Mouse (Mus musculus): ENCODE results near the gene Kcnh7.
A peak's percentile ranks its signal among the peaks of the same experiment; 100 is the strongest.
"Not testable (repeated sequence)": the region's sequence is repeated elsewhere in the genome, so short reads cannot be mapped to it uniquely, and the experiment has no call there.

Kcnh7 gene

GRCm38 (mm10) chr2:62718411-62718810, 465.7 kb downstream of the Kcnh7 start:
- no peak for ATAC-seq (ENCODE audit: low TSS enrichment)

- ATAC-seq (ENCODE audit: low TSS enrichment), result peak; percentile 73
Measured at GRCm38 (mm10) chr2:62717270-62717669, 466.8 kb downstream of the Kcnh7 start.

GRCm38 (mm10) chr2:62715260-62715659, 468.8 kb downstream of the Kcnh7 start:
- ATAC-seq (ENCODE audit: low TSS enrichment), result no peak

- not testable (repeated sequence) for ATAC-seq (ENCODE audit: low TSS enrichment)
Measured at GRCm38 (mm10) chr2:62714362-62714761, 469.7 kb downstream of the Kcnh7 start.

- ATAC-seq (ENCODE audit: low TSS enrichment), result no peak
Measured at GRCm38 (mm10) chr2:62709633-62710032, 474.5 kb downstream of the Kcnh7 start.

- ATAC-seq (ENCODE audit: low TSS enrichment), result no peak
Measured at GRCm38 (mm10) chr2:62706313-62706712, 477.8 kb downstream of the Kcnh7 start.

GRCm38 (mm10) chr2:62685934-62686333, 498.2 kb downstream of the Kcnh7 start:
- ATAC-seq (ENCODE audit: low TSS enrichment), result peak; percentile 53

GRCm38 (mm10) chr2:62684989-62685595, 499.0 kb downstream of the Kcnh7 start:
- peak; percentile 35 for ATAC-seq (ENCODE audit: low TSS enrichment)

- peak; percentile 82 for ATAC-seq (ENCODE audit: low TSS enrichment)
Measured at GRCm38 (mm10) chr2:62681667-62682066, 502.4 kb downstream of the Kcnh7 start.

- no peak for ATAC-seq (ENCODE audit: low TSS enrichment)
Measured at GRCm38 (mm10) chr2:62672788-62673187, 511.3 kb downstream of the Kcnh7 start.

GRCm38 (mm10) chr2:62670767-62671166, 513.3 kb downstream of the Kcnh7 start:
- ATAC-seq (ENCODE audit: low TSS enrichment), result no peak

- ATAC-seq (ENCODE audit: low TSS enrichment), result no peak
Measured at GRCm38 (mm10) chr2:62670301-62670700, 513.8 kb downstream of the Kcnh7 start.

GRCm38 (mm10) chr2:62669848-62670247, 514.2 kb downstream of the Kcnh7 start:
- ATAC-seq (ENCODE audit: low TSS enrichment), result no peak

- no peak for ATAC-seq (ENCODE audit: low TSS enrichment)
Measured at GRCm38 (mm10) chr2:62665536-62665935, 518.6 kb downstream of the Kcnh7 start.

GRCm38 (mm10) chr2:62664839-62665238, 519.2 kb downstream of the Kcnh7 start:
- no peak for ATAC-seq (ENCODE audit: low TSS enrichment)

- ATAC-seq (ENCODE audit: low TSS enrichment), result peak; percentile 98
Measured at GRCm38 (mm10) chr2:62664135-62664670, 519.9 kb downstream of the Kcnh7 start, which contains the start of gene Gca. Gca (plus strand) TSS chr2:62664285.

GRCm38 (mm10) chr2:62662560-62662959, 521.5 kb downstream of the Kcnh7 start:
- peak; percentile 32; the same call in 1 of the 2 replicates for ATAC-seq (ENCODE audit: low TSS enrichment)

GRCm38 (mm10) chr2:62660565-62660964, 523.5 kb downstream of the Kcnh7 start:
- ATAC-seq (ENCODE audit: low TSS enrichment), result no peak

GRCm38 (mm10) chr2:62656072-62656471, 528.0 kb downstream of the Kcnh7 start:
- no peak for ATAC-seq (ENCODE audit: low TSS enrichment)

- ATAC-seq (ENCODE audit: low TSS enrichment), result peak; percentile 100
Measured at GRCm38 (mm10) chr2:62654519-62655338, 529.4 kb downstream of the Kcnh7 start.

GRCm38 (mm10) chr2:62652466-62652865, 531.6 kb downstream of the Kcnh7 start:
- ATAC-seq (ENCODE audit: low TSS enrichment), result no peak

- no peak for ATAC-seq (ENCODE audit: low TSS enrichment)
Measured at GRCm38 (mm10) chr2:62651890-62652289, 532.2 kb downstream of the Kcnh7 start.

Measured in frontal cortex, adult (tissue).